Mouse (Mus musculus) cerebral cortex, adult 2 months (tissue): ENCODE data around the gene Zyx.

Experiments
- WGBS: fragments of 180-500 bp; shearing (Covaris S2); methylation state at CpG from one replicate; pipeline ENCODE4 v1.1.7; 2018; 5-methylcytosine and 5-hydroxymethylcytosine counted together

The Zyx gene

DNA sequence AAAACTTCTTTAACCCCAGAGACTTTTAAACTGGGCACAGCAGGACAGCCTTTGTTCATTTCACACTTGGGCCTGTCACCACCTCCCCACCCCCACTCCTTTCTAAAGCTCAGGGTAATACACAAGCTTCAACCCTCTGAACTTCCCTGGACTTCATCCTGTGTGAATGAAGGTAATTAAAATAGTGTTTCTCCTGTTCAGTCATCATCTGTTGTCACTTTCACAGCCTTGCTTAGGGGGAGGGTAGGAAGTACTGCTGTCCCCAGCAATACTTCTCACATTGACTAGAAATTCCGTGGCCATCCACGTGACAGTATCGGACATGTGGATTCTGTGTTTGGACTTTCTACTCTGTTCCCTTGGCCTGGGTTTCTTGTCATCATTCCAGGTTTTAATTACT is 20.4 kb downstream of the Zyx start:
- WGBS: 32% methylated on average over 3 of the region's 3 CpGs

GRCm38 (mm10) chr6:42370630-42371363 is 21.4 kb downstream of the Zyx start:
- 76% methylated on average over 4 of the region's 4 CpGs for WGBS

DNA sequence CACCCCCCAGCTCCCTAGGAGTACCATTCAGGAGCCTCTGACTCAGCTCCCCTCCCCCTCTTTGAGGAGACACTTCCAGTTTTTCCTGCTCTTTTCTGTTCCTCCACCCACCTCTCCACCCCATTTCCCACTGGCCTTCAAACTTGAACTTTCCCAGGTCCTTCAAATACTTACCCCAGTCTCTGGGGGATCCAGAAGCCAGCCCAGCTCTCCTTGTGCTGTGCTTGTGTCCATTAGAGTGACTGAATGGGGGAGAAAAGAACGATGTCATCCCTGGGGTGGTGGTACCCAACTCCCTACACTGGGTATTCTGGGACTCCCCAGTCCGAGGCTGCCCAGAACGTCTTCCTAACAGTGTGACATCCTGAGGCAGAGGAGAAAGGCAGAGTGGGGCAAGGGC is 22.6 kb downstream of the Zyx start:
- 40% methylated on average over 3 of the region's 3 CpGs for whole genome bisulfite sequencing

DNA sequence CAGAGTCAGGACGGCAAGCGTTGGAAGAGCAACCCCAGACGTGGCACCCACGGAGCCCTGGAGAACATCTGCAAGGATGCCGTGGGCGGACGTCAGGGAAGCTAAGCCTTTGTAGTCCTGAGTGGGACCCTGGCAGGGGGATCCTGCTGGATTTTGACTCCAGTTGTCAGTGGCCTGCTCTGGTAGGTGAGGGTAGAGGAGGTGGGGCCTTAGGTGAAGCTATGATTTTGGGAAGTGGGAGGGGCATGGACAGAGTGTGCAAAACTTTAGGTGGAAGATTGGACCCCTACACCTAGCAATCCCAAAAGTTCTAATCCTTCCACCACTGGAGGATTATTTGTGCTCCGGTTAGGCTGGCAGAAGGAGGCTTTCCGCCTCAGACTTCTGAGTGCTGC is 23.0 kb downstream of the Zyx start:
- 56% methylated on average over 9 of the region's 9 CpGs for WGBS

DNA sequence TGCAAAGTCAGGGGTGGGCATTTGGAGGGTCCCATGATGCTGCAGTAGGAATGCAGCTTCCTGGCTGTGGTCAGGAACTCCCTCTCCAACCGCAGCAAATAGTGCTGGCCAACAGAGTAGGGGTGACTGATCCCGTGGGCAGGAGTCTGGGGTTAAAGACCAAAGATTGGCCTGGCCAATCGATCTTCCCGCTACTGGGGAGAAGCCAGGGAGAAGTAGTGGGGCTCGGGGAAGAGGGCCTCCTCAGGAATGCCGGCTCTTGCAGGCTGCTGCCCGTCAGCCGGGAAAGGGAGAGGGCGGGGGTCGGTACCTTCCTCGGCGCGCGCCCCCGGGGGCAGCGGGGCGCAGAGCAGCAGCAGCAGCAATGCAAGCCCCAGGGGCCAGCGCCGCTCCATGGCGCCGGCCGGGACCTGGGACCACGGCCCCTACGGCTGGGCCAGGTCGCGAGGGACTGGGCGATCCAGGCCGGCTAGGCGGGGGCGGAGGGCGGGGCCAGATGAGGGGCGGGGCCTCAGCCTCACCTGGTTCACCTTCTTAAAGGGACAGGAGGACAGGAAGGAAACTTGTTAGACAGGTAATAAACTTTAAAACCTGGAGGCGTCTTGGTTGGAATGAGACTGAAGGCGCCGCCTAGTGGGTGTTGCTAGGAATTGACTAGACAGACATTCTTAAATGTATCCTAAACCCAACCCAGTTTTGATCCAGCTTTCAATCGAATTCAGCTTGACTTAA is 23.6 kb downstream of the Zyx start, which contains the start of gene Epha1:
Gene Epha1 (minus strand): TSS at position 453 of the 732 bp plus-strand sequence.
- 1% methylated on average over 36 of the region's 36 CpGs for WGBS

GRCm38 (mm10) chr6:42373669-42374430 is 24.4 kb downstream of the Zyx start:
- 48% methylated on average over 7 of the region's 7 CpGs for WGBS

DNA sequence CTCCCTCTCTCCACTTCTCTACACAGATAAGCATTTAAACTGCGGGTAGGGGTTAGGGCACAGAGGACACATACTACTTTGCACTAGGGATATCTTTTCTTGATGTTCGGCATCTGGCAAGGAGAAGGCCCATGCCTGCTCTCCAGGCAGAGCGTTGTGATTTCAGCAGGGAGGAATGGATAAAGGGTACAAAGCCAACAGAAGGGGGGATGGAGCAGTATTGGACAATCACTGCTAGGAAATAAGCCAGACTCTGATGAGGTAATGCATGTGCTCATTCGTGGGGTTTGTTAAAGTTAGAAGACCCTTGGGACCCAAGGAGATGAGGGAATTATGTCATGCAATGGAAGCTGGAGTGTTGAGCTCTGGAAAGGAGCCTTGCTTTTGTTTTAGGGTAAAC is 25.3 kb downstream of the Zyx start:
- WGBS: 79% methylated on average over 4 of the region's 4 CpGs

GRCm38 (mm10) chr6:42375131-42375530 is 25.7 kb downstream of the Zyx start:
- 79% methylated on average over 2 of the region's 2 CpGs for WGBS

GRCm38 (mm10) chr6:42376016-42376415 is 26.6 kb downstream of the Zyx start:
- 61% methylated on average over 4 of the region's 4 CpGs for whole genome bisulfite sequencing

DNA sequence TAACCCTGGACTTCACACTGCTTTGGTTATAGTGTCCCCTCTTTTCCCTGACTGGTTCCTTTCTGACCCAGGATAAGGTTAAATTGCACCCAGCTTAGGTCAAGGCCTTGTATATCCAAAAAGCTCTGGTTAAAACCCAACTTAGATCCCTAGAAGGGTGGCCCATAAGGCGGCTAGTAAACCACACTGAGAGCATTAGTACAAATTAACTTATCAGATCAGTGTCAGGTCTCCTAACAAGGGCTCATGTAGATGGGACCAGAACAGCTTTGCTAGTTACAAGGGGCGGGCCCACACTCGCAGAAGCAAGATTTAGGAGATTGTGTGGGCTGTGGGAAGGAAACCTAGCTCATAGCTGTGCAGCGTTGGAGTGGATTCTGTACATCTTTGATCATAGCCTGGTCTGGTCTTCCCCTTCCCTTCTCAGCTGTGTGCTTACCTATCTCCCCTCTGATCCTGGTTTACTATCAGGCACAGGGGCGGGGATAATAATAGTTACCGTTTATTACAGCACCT is 27.1 kb downstream of the Zyx start:
- WGBS: 75% methylated on average over 6 of the region's 6 CpGs

GRCm38 (mm10) chr6:42377280-42377679 is 27.9 kb downstream of the Zyx start:
- WGBS: 81% methylated on average over 5 of the region's 5 CpGs

DNA sequence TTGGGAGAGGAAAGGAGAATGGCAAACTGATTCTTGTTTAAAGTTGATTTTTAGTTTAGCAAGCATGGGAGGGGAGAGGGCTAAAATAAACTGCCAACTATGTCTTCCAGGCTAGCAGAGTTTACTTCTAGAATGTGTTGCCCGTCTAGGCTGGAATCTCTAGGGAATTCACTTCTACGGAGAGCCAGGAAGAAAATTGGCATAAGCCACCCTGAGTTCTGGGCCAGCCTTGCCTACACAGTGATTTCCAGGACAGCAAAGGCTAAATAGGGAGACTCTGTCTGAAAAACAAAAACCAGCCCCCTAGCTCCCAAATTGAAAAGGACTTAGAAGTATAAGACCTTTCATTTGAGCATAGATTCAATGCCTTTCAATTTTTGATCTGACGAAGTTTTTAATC is 30.1 kb downstream of the Zyx start:
- WGBS: 54% methylated on average over 3 of the region's 3 CpGs

- 42% methylated on average over 8 of the region's 8 CpGs for WGBS
These were observed 31.1 kb downstream of the Zyx start for GRCm38 (mm10) chr6:42380416-42381144.

GRCm38 (mm10) chr6:42381221-42381620 is 31.8 kb downstream of the Zyx start:
- 73% methylated on average over 2 of the region's 2 CpGs for WGBS

DNA sequence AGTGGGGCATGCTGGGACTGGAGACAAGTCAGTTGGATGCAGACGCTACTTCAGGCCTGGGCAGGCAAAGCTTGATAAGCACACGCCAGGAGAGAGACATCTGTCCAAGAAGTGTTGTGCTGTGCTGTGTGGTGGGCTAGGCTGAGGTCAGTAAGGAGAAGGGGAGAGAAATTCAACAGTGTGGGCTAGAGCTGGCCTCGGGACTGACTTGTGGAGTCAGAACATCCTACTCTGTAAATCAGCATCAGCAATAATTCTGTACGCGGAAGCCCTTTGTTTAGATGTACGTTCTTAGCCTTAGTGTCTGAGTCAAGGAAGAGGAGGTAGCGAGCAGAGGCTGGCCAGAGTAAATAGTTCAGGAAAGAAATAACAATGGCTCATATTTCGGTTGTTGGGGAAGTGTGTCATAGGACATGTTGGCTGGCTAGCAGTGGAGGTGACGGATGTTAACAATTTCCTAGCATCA is 32.5 kb downstream of the Zyx start:
- 77% methylated on average over 9 of the region's 9 CpGs for WGBS

DNA sequence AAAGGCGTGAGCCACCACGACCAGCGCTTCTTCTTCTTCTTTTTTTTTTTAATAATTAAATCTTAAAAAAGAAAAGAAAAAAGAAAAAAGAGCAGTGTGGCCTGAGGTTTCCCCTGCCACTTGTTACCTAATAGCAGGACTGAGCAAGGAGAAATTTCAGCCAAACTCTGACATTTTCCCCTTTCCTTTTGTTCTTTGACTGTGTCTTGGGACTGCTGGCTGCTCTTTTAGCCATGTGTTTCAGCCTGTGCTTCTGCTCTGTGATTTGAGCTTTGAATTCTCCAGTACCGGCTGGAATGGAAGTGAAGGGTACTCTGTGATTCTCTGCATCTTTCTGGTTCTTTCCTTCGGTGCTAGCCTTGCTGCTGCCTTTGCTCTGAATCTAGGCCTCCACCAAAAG is 33.9 kb downstream of the Zyx start:
- WGBS: 90% methylated on average over 5 of the region's 5 CpGs

- WGBS: 58% methylated on average over 4 of the region's 4 CpGs
These were observed 36.2 kb downstream of the Zyx start for GRCm38 (mm10) chr6:42385635-42386034.

- WGBS: 74% methylated on average over 2 of the region's 2 CpGs
These were observed 42.4 kb downstream of the Zyx start for GRCm38 (mm10) chr6:42391796-42392330.

- 56% methylated on average over 9 of the region's 9 CpGs for WGBS
These were observed 46.8 kb downstream of the Zyx start for GRCm38 (mm10) chr6:42395960-42396809.

- 79% methylated on average over 3 of the region's 3 CpGs for WGBS
These were observed 47.7 kb downstream of the Zyx start for GRCm38 (mm10) chr6:42397041-42397657.
